Mouse (Mus musculus): ENCODE measurements at regions not wholly inside any gene's neighbourhood (a gene's known extent, or its start where the extent isn't known, plus 50 kb on each side); places are given as distances from the start of the nearest gene placed in this dataset.

- TF ChIP-seq ZC3H11A (IDR thresholded peaks at IDR 0.05; ENCODE audit: borderline replicate concordance, low read depth, low read length) (no peak), ZNF384 (IDR thresholded peaks at IDR 0.05; ENCODE audit: low read depth, low read length) (no peak), MAFK (IDR thresholded peaks at IDR 0.05; ENCODE audit: insufficient read depth, low read depth, low read length) (no peak), CHD2 (IDR thresholded peaks at IDR 0.05; ENCODE audit: low read depth, low read length) (no peak)
These were observed 638.1 kb downstream of the A830018L16Rik start for GRCm38 (mm10) chr1:12051931-12052482.
